Mouse (Mus musculus) liver, postnatal 0 days (tissue): ENCODE results near the gene Evpl. TPM values are rescaled to one million over a fixed set of nuclear protein-coding genes. Genes with fewer than 3 reads are reported as not detected.
A peak's percentile ranks its signal among the peaks of the same experiment; 100 is the strongest.

Source experiments
- ATAC-seq: fragments of 200-750 bp; cut with Nextera tagmentation; 2 replicates; pipeline ENCODE4 v1.8.0; 2017; ENCODE audit warnings: mild to moderate bottlenecking, moderate library complexity
- DNase-seq: peaks from one replicate; pipeline ENCODE4 v3.0.0-alpha.2; 2016
- H3K27ac ChIP-seq: fragments of 300-500 bp; sonication (generic); 2 replicates; pipeline ENCODE4 v1.5.1; 2014; ENCODE audit warnings: antibody characterized with exemption, moderate library complexity, mild to moderate bottlenecking, low read depth
- H3K27me3 ChIP-seq: fragments of 300-500 bp; sonication (generic); 2 replicates; pipeline ENCODE4 v1.6.1; 2014; ENCODE audit warnings: low read length, control low read depth, mixed read lengths; ENCODE audit not compliant: insufficient read depth
- H3K36me3 ChIP-seq: fragments of 300-500 bp; sonication (generic); replicated peaks from 2 replicates; pipeline ENCODE4 v1.6.1; 2014; ENCODE audit warnings: mild to moderate bottlenecking, control low read depth, low read length, moderate library complexity, mixed read lengths; ENCODE audit not compliant: insufficient read depth
- H3K4me1 ChIP-seq: fragments of 300-500 bp; sonication (generic); 2 replicates; pipeline ENCODE4 v1.6.1; 2014; ENCODE audit warnings: antibody characterized with exemption, mild to moderate bottlenecking, control low read depth; ENCODE audit not compliant: insufficient read depth
- H3K4me2 ChIP-seq: fragments of 300-500 bp; sonication (generic); 2 replicates; pipeline ENCODE4 v1.6.1; 2014; ENCODE audit warnings: low read depth, mild to moderate bottlenecking, low read length, moderate library complexity, mixed read lengths
- H3K4me3 ChIP-seq: fragments of 300-500 bp; sonication (generic); 2 replicates; pipeline ENCODE4 v1.5.1; 2014; ENCODE audit warnings: low read depth, low read length
- H3K9ac ChIP-seq: fragments of 300-500 bp; sonication (generic); replicated peaks from 2 replicates; pipeline ENCODE4 v1.6.1; 2014; ENCODE audit warnings: mild to moderate bottlenecking, moderate library complexity
- H3K9me3 ChIP-seq: fragments of 300-500 bp; sonication (generic); 2 replicates; pipeline ENCODE4 v1.6.1; 2016; ENCODE audit warnings: mild to moderate bottlenecking, control low read depth, low read length, mixed read lengths
- CTCF ChIP-seq: sonication (generic); IDR thresholded peaks from 2 replicates; pipeline ENCODE4 v1.5.1; 2016; ENCODE audit warnings: antibody characterized with exemption, low read depth
- EP300 ChIP-seq: IDR thresholded peaks from 2 replicates; pipeline ENCODE4 v1.6.1; 2016; ENCODE audit warnings: antibody characterized with exemption, low read depth, mild to moderate bottlenecking
- WGBS: fragments of 180-500 bp; shearing (Covaris S2); extraction: QIAGEN DNeasy Blood & Tissue Kit; methylation state at CpG from one replicate; pipeline ENCODE4 v1.1.7; 2014; ENCODE audit not compliant: insufficient replicate concordance; 5-methylcytosine and 5-hydroxymethylcytosine counted together
- polyA plus RNA-seq: library from polyadenylated mRNA; unstranded; fragments of >200 nt; fragmentation: Nextera tagmentation; extraction: Ambion mirVana; gene quantifications from 2 replicates; pipeline ENCODE4 v1.2.1, GENCODE M21; 2015

Gene Evpl
- polyA plus RNA-seq, 1 experiment from 2014 or later: 0.07 TPM

DNA sequence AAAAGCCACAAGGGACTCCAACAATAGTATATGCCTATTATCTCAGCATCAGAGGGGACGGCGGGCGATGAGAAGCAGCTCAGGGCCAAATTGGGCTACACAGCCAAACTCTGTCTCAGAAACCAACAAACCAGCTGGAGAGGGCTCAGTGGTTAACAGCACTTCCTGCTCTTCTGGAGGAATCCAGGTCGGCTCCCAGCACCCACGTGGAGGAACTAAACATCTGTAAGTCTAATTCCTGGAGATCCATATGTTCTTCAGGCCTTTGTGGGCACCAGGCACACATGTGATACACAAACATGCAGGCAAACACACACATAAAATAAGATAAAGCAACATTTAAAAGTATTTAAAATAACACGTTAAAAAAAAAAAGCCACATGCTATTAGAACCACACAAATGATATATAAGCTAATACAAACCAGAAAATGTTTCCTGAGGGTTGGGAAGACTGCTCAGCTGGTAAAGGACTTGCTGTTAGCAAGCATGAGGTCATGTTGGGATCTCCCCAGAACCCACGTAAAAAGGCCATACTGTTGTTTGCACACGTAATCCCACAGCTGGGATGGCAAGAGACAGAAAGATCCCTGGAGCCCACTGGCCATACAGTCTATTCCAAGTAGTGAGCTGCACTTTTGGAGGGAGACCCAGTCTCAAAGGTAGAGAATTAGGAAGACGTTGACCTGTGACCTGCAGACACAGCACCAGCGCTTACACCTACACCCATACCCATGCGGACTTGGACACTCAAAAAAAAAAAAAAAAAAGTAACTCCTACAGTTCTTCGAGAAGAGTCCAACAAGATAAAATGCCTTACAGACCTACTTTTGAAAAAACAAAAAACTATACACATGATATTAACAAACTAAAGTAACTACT, 35.0 kb upstream of the Evpl start:
- H3K27ac ChIP-seq: no peak overlapping the region; the same call in 1 of the 2 replicates
- ATAC-seq: no peak
- H3K9ac ChIP-seq: peak overlapping the region; percentile 92
- TF ChIP-seq EP300 (no peak), CTCF (no peak)
- peak overlapping the region; percentile 96 for H3K4me2 ChIP-seq
- 17% methylated on average over 12 of the region's 12 CpGs for WGBS
- peak; percentile 14 for DNase-seq
- H3K27me3 ChIP-seq: no peaks in the 10 kb centered on the region
- peak overlapping the region; percentile 97 for H3K4me3 ChIP-seq
- peaks cover 23% of the 10 kb centered on the region for H3K36me3 ChIP-seq
- H3K9me3 ChIP-seq: no peaks in the 10 kb centered on the region
- H3K4me1 ChIP-seq: peaks cover 15% of the 10 kb centered on the region

DNA sequence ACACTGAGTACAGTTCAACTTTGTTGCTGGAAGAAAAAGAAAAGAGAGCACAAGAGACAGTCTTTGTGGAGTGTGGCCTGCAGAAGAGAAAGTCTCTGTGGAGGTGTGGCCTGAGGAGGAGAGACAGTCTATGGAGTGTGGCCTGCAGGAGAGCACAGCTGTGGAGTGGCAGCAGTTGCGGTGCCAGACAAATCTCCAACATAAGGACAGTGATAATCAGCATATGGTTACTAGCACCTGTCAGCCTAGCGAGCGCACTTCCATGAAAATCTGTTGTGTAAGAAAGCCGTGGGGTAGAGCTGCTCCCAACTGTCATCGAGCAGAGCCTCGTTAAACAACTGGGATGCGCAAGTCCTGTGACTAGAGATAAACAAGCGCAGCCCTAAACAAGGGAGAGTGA, 31.7 kb upstream of the Evpl start:
- H3K4me1 ChIP-seq: peaks cover 19% of the 10 kb centered on the region
- H3K9ac ChIP-seq: no peak overlapping the region
- DNase-seq: no peak
- H3K4me3 ChIP-seq: no peak overlapping the region
- H3K9me3 ChIP-seq: no peaks in the 10 kb centered on the region
- no peak overlapping the region for H3K4me2 ChIP-seq
- no peak for ATAC-seq
- no peaks in the 10 kb centered on the region for H3K27me3 ChIP-seq
- TF ChIP-seq CTCF (no peak), EP300 (no peak)
- H3K27ac ChIP-seq: no peak overlapping the region
- WGBS: 94% methylated on average over 8 of the region's 8 CpGs
- H3K36me3 ChIP-seq: peaks cover 51% of the 10 kb centered on the region

DNA sequence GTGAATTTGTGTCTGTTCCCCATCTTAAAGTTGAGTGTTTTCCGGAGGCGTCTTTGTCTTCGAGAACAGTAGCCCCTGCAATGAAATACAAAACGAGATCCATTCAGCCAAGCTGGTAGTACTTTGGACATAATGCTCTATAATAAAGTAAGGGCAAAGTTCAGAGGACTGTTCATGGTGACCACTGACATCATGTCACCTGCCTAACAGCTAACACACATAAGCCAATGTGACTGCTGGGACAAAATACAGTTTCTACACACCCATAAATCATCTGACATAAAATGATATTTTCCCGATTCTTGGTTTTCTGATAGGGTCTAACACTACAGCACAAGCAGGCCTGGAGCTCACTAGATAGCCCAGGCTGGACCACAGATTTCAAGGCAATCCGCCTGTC, 30.4 kb upstream of the Evpl start:
- no peak for ATAC-seq
- Histone ChIP-seq H3K4me1 (peaks cover 15% of the 10 kb centered on the region), H3K4me2 (no peak overlapping the region), H3K36me3 (peaks cover 63% of the 10 kb centered on the region), H3K27me3 (no peaks in the 10 kb centered on the region), H3K27ac (no peak overlapping the region), H3K4me3 (no peak overlapping the region), H3K9me3 (no peaks in the 10 kb centered on the region), H3K9ac (no peak overlapping the region)
- DNase-seq: no peak
- 91% methylated on average over 6 of the region's 6 CpGs for WGBS
- no peak for TF ChIP-seq CTCF
- no peak for TF ChIP-seq EP300

DNA sequence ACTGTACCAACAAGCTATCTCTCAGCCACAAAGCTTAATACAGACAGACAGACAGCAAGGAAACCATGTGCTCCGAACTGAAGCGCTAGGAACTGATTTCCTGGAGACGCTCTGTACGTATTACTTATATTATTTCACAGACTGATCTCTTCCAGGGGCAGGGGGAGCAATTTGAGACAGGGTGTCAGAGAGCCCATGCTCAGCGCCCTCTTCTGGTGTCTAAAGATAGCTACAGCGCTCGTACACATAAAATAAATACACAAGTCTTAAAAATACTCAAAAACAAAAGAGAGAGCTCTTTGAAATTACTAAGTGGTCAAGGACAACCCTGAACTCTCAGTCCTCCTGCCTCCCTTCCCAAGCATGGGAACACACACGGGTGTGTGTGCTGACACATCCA, 29.8 kb upstream of the Evpl start:
- peaks cover 70% of the 10 kb centered on the region for H3K36me3 ChIP-seq
- H3K9ac ChIP-seq: no peak overlapping the region
- H3K4me1 ChIP-seq: peaks cover 10% of the 10 kb centered on the region
- WGBS: 82% methylated on average over 8 of the region's 8 CpGs
- no peaks in the 10 kb centered on the region for H3K27me3 ChIP-seq
- ATAC-seq: no peak
- H3K4me2 ChIP-seq: no peak overlapping the region
- TF ChIP-seq EP300 (no peak), CTCF (peak; percentile 42)
- DNase-seq: no peak
- H3K4me3 ChIP-seq: no peak overlapping the region
- H3K27ac ChIP-seq: no peak overlapping the region
- no peaks in the 10 kb centered on the region for H3K9me3 ChIP-seq

DNA sequence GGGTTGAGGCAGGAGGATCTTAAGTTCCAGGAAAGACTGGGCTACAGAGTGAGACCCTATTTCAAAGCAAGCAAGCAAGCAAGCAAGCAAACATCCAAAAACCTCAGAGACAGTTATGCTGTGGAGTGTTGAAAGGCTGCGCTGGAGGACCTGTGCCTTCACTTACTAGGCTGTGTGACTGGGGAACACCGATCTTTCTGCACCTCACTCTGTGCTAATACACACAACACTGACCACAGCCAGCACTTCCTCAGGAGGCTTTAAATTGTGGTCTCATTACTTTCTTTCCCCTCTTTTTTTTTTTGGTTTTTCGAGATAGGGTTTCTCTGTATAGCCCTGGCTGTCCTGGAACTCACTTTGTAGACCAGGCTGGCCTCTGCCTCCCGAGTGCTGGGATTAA, 28.0 kb upstream of the Evpl start:
- TF ChIP-seq CTCF: no peak
- TF ChIP-seq EP300: no peak

DNA sequence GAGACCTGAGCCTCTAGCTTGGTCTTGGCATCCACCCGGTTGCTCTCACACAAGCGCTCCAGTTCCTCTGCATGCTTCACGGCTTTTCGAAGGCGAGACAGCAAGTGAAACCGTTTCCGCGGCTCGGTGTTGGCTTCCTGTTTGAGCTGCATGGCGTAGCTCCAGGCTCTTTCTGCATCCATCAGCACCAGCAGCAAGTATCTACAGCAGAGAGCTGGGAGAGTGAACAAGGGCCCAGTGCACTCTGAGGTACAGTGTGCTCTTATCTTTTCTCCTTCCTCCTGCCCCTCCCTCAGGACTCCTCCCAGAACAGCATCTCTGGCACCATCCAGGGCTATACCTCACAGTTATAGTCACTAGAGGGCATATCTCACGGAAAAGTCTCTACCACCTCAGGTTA, 27.5 kb upstream of the Evpl start:
- Histone ChIP-seq H3K27me3 (no peaks in the 10 kb centered on the region), H3K9ac (no peak overlapping the region), H3K9me3 (no peaks in the 10 kb centered on the region), H3K4me2 (no peak overlapping the region), H3K4me3 (no peak overlapping the region), H3K4me1 (peaks cover 6% of the 10 kb centered on the region), H3K36me3 (peaks cover 81% of the 10 kb centered on the region), H3K27ac (no peak overlapping the region; the same call in 1 of the 2 replicates)
- ATAC-seq (peak; percentile 40; the same call in 1 of the 2 replicates), DNase-seq (peak; percentile 35)
- WGBS: 62% methylated on average over 11 of the region's 11 CpGs
- TF ChIP-seq CTCF: peak; percentile 27; the same call in 1 of the 2 replicates
- TF ChIP-seq EP300: no peak

More for the DNA sequence above, 28.0 kb upstream of the Evpl start:
- peaks cover 6% of the 10 kb centered on the region for H3K4me1 ChIP-seq
- peaks cover 78% of the 10 kb centered on the region for H3K36me3 ChIP-seq
- WGBS: 71% methylated on average over 4 of the region's 4 CpGs
- H3K9me3 ChIP-seq: no peaks in the 10 kb centered on the region
- H3K27me3 ChIP-seq: no peaks in the 10 kb centered on the region
- DNase-seq: no peak
- no peak overlapping the region for H3K9ac ChIP-seq
- no peak overlapping the region for H3K4me3 ChIP-seq
- no peak for ATAC-seq
- no peak overlapping the region; the same call in 1 of the 2 replicates for H3K27ac ChIP-seq
- no peak overlapping the region for H3K4me2 ChIP-seq
